Mouse (Mus musculus) liver, adult 2 months (tissue): ENCODE data around the gene Cdh13.

ENCODE experiments used
- CTCF ChIP-seq: fragments of 200-500 bp; IDR thresholded peaks from 2 replicates; pipeline ENCODE4 v1.5.1; 2011; ENCODE audit warnings: low read depth, low read length, control low read depth
- POLR2A ChIP-seq: fragments of 200-500 bp; IDR thresholded peaks from 2 replicates; pipeline ENCODE4 v1.6.1; 2011; ENCODE audit warnings: low read length, control low read depth; ENCODE audit not compliant: insufficient read depth; ENCODE audit errors: extremely low read depth

DNA sequence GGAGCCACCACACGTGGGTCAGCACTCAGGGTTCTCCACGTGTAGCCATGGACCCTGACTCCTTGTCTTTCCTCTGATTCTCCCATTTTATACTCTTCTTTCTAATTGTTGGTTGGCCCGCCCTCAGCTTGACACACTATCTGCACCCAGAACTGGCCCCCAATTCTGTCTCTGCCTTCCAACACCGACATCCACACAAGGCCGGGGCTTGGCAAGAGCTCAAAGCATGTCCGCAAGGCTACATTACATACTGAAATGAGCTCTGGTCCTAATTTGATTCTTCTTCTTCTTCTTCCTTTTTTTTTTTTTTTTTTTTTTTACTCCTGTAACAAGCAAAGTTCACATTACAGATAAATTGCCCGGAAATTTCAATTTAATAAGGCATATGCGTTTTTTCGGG is 1001.0 kb downstream of the Cdh13 start:
- TF ChIP-seq CTCF (no peak), POLR2A (no peak)
